Mouse (Mus musculus): ENCODE data around the gene Gm4787.
"Not testable (repeated sequence)": the region's sequence is repeated elsewhere in the genome, so short reads cannot be mapped to it uniquely, and the experiment has no call there.

The Gm4787 gene

GRCm38 (mm10) chr12:81379364-81379763 lies at the start of gene Gm4787:
Gm4787 (minus strand) TSS chr12:81379464.
- not testable (repeated sequence) for DNase-seq

GRCm38 (mm10) chr12:81421846-81422245 lies 42.6 kb upstream of the Gm4787 start, which contains the start of gene Adam4:
Adam4 (minus strand) TSS chr12:81421946.
- no peak for DNase-seq

GRCm38 (mm10) chr12:81413211-81413610 lies 33.9 kb upstream of the Gm4787 start:
- peak; percentile 10 for DNase-seq

- DNase-seq: no peak
Observed at GRCm38 (mm10) chr12:81408966-81409365, 29.7 kb upstream of the Gm4787 start.

GRCm38 (mm10) chr12:81402187-81402586 lies 22.9 kb upstream of the Gm4787 start:
- DNase-seq: peak; percentile 72

GRCm38 (mm10) chr12:81333841-81334240 lies 45.4 kb downstream of the Gm4787 start:
- no peak for DNase-seq

GRCm38 (mm10) chr12:81332875-81333421 lies 46.3 kb downstream of the Gm4787 start, which contains the start of gene Slc8a3:
Slc8a3 (minus strand) TSS chr12:81333180.
- DNase-seq: peak; percentile 78

- peak; percentile 77 for DNase-seq
Observed at GRCm38 (mm10) chr12:81331937-81332874, 47.1 kb downstream of the Gm4787 start.

- no peak for DNase-seq
Observed at GRCm38 (mm10) chr12:81331046-81331638, 48.1 kb downstream of the Gm4787 start.
